Mouse (Mus musculus): Measurements from ENCODE around the gene Nckap5.
"Not testable (repeated sequence)": the region's sequence is repeated elsewhere in the genome, so short reads cannot be mapped to it uniquely, and the experiment has no call there.

Nckap5 gene

GRCm38 (mm10) chr1:126830031-126830927, at the start of gene Nckap5:
Gene Nckap5 (minus strand): TSS chr1:126830799.
- no peak for DNase-seq (ENCODE audit: low spot score)

DNA sequence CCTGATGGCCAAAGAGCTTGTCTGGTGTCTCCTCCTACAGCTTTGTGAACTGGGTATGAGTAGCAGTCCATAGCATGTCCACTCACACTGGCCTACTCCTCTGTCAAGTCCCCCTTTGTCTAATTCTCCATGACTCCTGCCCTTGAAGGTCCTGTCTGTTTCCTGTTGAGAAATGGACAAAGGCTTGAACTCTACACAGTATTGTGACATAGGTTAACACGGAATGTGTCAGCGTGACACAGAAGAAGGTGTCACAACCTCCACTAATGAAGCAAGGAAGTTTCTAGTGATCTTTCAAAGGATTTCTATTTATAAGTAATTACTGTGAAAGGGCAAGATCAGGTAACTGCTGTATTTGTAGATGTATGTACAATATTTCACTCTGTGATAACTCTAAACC, 46.9 kb upstream of the Nckap5 start:
- DNase-seq (ENCODE audit: low spot score), result no peak

- no peak for DNase-seq (ENCODE audit: low spot score)
Measured at GRCm38 (mm10) chr1:126868372-126868771, 37.8 kb upstream of the Nckap5 start.

DNA sequence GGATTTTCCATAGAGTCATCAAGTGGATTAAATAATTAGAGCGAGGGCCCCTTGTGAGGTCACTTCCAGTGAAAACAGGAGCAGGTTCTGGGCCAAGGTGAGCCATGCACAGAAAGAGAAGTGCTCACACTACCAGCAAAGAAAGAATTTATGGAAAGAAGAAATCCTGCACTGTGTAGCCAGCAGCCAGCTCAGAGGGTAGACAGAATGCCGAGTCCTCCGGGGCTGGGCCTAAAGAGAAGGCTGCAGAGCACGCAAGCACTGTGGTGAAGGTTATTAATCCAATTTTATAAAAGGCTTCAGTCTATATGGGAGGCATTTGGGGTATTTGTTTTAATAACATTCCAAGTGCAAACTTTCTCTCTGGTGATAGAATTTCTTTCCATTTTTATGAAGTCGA, 37.3 kb upstream of the Nckap5 start:
- no peak for DNase-seq (ENCODE audit: low spot score)

GRCm38 (mm10) chr1:126865591-126866086, 35.0 kb upstream of the Nckap5 start:
- no peak for DNase-seq (ENCODE audit: low spot score)

GRCm38 (mm10) chr1:126861816-126862215, 31.2 kb upstream of the Nckap5 start:
- no peak for DNase-seq (ENCODE audit: low spot score)

DNA sequence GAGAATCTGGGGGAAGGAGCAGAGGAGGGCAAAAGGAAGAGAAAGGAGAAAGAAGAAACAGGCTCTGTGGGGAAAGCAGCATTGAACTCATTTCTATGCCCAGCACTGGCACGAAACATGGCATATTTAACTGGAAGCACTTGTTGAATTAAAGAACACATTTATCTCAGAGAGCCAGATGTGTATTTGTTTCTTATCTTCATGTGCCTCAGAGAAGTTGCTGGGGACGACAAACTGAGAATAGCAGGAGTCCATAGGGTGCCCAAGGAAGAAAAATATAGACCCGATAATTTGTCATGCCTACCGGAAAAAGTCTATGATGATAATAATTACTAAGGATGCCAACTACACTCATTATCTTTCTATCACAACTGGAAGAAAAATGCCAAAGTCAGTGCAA, 29.9 kb upstream of the Nckap5 start:
- DNase-seq (ENCODE audit: low spot score), result no peak

DNA sequence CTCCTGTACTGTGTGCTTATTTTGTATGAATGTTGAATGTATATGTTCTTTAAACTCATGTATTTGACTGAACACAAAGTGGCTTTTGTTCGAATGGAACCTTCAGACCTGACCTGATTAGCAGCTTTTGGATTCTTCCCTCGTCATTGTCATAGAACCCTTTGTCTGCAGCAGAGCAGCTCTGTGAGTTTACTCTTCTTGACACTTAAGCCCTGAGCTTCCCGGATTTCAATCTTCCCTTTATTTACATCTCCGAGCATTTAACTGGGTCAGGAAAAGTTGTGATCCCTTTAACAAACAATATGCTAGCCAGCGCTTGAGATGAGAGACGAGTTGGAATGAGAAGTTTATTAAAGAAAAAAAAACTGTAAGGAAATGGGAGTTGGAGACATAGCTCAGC, 18.9 kb upstream of the Nckap5 start:
- DNase-seq (ENCODE audit: low spot score), result no peak

GRCm38 (mm10) chr1:126846317-126846716, 15.7 kb upstream of the Nckap5 start:
- no peak for DNase-seq (ENCODE audit: low spot score)

DNA sequence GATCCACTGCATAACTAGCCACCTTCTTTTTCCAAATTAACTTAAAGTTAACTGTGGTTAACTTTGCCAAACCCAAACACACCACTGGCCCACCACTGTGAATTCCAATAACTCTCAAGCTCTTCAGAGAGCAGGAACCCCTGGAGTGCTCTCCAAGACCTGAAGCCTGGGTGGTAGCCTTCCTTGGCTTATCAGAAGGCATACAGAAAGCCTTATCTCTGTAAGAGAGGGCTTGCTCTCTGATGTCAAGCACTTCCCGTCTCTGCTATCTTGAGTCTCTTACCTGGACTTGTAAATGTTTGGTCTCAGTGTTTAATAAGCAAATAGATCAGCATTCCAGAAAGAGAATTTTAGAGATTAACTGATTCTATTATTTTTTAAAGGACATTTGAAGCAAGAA, 2.3 kb upstream of the Nckap5 start:
- DNase-seq (ENCODE audit: low spot score), result no peak

DNA sequence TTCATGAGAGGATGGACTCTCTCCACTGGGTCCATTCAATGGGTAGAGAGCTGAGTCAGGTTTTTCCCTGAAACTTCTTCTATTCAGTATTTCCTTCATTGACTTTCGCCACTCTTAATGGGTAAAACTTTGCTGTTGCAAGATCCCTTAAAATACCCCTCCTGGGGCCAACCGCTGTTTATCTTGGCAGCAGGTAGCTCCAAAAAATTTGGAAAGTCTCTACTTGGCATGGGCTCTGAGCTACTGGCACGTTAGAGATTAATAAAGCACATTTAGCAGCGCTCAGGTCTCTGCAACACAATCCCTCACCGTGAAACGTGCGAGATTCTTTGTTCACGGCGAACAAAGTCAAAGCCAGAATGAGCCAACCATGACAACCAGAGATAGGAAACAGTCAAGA, 1.6 kb downstream of the Nckap5 start:
- DNase-seq (ENCODE audit: low spot score), result no peak

DNA sequence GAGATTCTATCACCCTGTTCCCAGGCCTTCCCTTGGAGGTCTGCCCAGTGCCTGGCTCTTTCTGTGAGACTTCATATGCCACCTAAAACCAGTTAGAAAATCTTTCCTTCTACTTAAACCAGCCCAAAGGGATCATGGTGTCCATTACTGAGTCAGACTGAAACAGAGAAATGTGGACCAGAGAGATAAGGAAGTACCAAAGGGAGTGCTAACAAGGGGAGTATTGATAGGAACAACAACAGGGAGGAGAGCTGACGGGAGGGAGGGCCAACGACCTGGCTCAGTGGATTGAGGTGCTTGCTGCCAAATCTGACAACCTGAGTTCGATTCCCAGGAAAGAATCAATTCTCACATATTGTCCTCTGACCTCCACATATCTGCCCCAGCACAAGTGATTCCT, 5.8 kb downstream of the Nckap5 start:
- DNase-seq (ENCODE audit: low spot score), result no peak

DNA sequence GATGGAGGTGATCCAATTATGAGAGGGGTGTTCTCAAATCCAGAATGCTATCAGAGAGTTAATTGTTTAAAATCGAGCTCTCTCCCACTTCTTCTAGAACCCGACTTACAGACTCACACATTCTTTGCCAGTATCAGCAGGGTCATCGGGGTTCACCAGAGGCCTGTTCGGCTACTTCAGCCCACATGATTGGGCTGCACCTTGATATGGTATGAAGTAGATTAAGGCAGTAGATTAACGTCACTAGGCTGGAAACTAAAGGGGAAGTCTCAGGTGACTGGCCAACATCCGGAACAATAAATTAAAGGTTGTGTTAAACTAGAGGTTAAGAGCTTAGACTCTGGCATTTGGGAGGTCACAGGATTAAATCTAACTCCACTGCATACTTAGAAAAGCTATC, 8.4 kb downstream of the Nckap5 start:
- no peak for DNase-seq (ENCODE audit: low spot score)

GRCm38 (mm10) chr1:126817381-126818034, 13.1 kb downstream of the Nckap5 start:
- DNase-seq (ENCODE audit: low spot score), result peak; percentile 52

DNA sequence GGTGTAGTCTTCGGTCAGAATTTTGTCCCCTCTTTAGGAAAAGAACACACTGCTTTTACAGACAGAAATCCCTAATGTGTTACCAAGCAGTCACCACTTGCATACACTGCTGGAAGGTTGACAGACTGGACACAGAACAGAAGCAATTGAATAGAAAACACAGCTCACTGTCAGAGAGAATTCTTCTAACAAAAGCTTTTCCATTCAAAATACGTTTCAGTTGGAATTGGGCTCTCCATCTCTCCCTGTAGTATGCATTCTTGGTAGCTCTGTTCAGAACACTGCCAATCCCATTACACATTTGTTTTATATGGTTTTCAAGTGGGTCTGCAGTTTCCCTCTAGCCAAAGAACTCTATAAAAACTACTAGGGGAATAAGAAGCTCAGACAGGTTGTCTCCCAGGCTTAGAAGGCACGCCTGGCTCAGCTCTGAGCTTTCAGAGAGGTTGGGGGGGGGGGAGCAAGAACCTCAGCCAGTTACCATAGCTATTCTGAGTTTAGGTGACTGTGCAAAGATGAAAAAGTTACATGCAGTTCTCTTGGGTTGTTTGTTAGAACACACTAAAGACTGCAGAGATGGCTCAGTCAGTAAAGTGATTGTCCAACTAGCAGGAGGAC, 23.5 kb downstream of the Nckap5 start:
- DNase-seq (ENCODE audit: low spot score), result no peak

DNA sequence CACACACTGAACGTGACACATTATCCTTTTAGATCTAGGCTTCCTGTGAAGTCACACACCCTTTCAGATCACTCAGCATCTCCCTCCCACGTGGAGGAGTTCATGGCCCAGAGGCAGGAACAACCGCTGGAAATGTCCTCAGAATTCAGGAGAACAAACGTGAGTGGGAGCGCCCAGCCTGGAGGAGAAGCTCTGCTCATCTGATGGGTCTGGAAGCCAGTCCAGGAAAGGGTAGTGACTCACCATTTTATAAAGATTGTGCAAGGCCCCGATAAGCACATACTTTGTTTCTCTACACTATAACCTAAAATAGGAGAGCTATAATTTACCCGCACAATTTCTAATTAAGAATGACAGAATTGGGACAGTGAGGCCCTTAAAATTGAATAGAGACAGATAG, 24.1 kb downstream of the Nckap5 start:
- DNase-seq (ENCODE audit: low spot score), result no peak

- DNase-seq (ENCODE audit: low spot score), result no peak
Measured at GRCm38 (mm10) chr1:126802405-126802804, 28.2 kb downstream of the Nckap5 start.

GRCm38 (mm10) chr1:126801706-126802105, 28.9 kb downstream of the Nckap5 start:
- DNase-seq (ENCODE audit: low spot score), result no peak

DNA sequence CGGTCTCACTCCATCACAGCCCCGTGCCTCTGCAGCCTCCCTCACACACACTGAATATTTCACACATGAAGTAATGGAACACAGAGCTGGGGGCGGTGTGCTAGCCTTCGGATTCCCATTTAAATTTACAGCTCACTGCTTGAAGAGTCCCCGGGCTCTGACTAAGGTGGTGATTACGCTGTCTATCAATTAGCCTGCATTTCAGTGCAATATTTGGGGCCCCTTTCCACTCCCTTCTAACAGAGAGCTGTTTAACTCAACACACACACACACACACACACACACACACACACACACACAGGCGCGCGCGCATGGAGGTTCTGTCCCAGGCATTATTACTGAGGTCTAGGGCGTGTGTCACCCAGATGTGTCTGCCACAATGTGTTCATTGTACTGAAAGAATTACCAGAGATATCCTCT, 31.2 kb downstream of the Nckap5 start:
- no peak for DNase-seq (ENCODE audit: low spot score)

DNA sequence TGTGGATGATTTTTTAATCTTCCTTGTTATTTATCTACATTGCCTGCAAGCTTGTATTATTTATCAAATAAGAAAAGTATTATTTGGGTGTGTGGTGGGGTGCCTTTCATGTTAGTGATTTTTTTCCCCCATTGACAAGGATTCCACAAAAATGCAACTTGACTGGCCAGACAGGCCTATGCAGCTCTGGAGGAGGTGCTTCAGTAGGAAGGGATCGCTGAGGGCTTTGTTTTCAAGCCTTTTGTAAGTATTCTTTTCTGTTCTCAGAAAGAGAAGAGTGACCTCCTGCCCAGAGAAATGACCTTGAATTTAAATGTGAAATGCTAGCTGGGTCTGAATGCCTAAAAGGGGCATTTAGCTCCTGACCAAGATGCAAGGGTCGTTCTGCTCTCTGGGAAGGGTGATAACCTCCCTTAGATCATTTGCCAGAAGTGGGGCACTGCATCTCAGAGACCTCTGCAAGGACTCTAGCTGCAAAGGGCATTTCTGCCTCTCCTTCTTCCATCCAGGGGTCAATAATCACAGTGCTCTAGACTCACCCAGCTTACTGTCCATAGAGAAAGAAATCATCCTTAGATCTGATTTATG, 50.2 kb downstream of the Nckap5 start:
- DNase-seq (ENCODE audit: low spot score), result not testable (repeated sequence)

- DNase-seq (ENCODE audit: low spot score), result not testable (repeated sequence)
Measured at GRCm38 (mm10) chr1:126773947-126774346, 56.7 kb downstream of the Nckap5 start.

GRCm38 (mm10) chr1:126766971-126767370, 63.6 kb downstream of the Nckap5 start:
- DNase-seq (ENCODE audit: low spot score), result no peak
